Mouse (Mus musculus) neural tube, embryonic 13.5 days (tissue): ENCODE data around the gene Nkain1. TPM values are rescaled to one million over a fixed set of nuclear protein-coding genes. Genes with fewer than 3 reads are reported as not detected.

Experiments
- ATAC-seq: fragments of 200-750 bp; cut with Nextera tagmentation; 2 replicates; pipeline ENCODE4 v1.8.0; 2017; ENCODE audit warnings: low read depth, mild to moderate bottlenecking, moderate TSS enrichment, moderate library complexity
- H3K27ac ChIP-seq: fragments of 300-500 bp; sonication (generic); replicated peaks from 2 replicates; pipeline ENCODE4 v1.5.1; 2015; ENCODE audit warnings: moderate library complexity, mild to moderate bottlenecking, inconsistent platforms
- H3K27me3 ChIP-seq: fragments of 300-500 bp; sonication (generic); 2 replicates; pipeline ENCODE4 v1.6.1; 2015; ENCODE audit warnings: mild to moderate bottlenecking, inconsistent platforms
- H3K36me3 ChIP-seq: fragments of 300-500 bp; sonication (generic); 2 replicates; pipeline ENCODE4 v1.6.1; 2015; ENCODE audit warnings: mild to moderate bottlenecking, inconsistent platforms
- H3K4me1 ChIP-seq: fragments of 300-500 bp; sonication (generic); replicated peaks from 2 replicates; pipeline ENCODE4 v1.6.1; 2015; ENCODE audit warnings: inconsistent platforms
- H3K4me2 ChIP-seq: fragments of 300-500 bp; sonication (generic); 2 replicates; pipeline ENCODE4 v1.6.1; 2015; ENCODE audit warnings: inconsistent platforms, mild to moderate bottlenecking, moderate library complexity
- H3K4me3 ChIP-seq: fragments of 300-500 bp; sonication (generic); 2 replicates; pipeline ENCODE4 v1.5.1; 2015; ENCODE audit warnings: mild to moderate bottlenecking, inconsistent platforms
- H3K9ac ChIP-seq: fragments of 300-500 bp; sonication (generic); 2 replicates; pipeline ENCODE4 v1.6.1; 2015; ENCODE audit warnings: moderate library complexity, mild to moderate bottlenecking, inconsistent platforms
- H3K9me3 ChIP-seq: fragments of 300-500 bp; sonication (generic); 2 replicates; pipeline ENCODE4 v1.6.1; 2016; ENCODE audit warnings: inconsistent platforms
- WGBS: fragments of 180-500 bp; shearing (Covaris S2); methylation state at CpG from one replicate; pipeline ENCODE4 v1.1.7; 2015; 5-methylcytosine and 5-hydroxymethylcytosine counted together
- polyA plus RNA-seq: library from polyadenylated mRNA; unstranded; fragments of >200 nt; fragmentation: Nextera tagmentation; extraction: Ambion mirVana; gene quantifications from 2 replicates; pipeline ENCODE4 v1.2.1, GENCODE M21; 2015

Gene Nkain1
- polyA plus RNA-seq, 1 experiment from 2014 or later = 10.6 TPM

DNA sequence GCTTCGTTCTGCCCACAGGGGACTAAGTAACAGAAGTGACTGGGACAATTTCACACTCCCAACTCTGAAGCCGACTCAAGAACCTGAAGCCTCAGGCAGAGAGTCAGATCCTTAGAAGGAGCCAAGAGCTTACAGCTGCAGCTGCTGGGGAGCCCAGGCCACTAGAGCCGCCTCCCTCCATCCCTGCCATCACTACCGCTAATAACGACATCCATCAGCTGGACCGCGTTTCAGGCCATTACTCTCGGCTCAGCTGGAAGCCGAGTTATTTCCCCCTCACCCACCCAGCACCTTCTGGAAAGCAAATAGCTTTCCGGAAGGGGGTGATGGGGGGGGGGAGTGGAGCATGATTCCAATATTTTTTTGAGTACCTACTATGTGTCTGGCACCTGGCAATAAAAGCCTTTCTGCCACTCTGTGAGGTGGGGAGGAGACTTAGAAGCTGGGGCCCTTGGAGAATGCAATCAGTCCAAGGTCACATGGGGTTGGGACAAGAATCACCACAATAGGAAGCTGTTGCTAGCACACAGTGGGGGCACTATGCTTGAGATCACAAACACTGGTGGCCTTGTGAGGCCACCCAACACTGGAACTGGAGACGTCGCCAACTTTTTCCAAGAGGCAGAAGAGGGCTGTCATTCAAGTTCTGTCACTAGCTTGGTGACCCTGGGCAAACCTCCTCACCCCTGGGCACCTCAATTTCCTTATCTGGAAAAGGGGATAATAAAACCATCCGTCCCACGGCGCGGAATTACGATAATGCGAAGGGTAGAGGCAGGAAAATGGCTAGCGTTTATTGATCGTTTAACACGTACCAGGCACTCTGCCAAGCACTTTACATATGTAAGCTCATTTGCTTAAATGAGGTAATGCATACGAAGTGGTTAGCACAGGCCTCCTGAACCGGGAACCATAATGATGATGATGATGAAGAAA, 5.7 kb downstream of the Nkain1 start:
- Histone ChIP-seq H3K27ac (peak overlapping the region; percentile 85), H3K9me3 (no peaks in the 10 kb centered on the region), H3K9ac (no peak overlapping the region), H3K36me3 (no peaks in the 10 kb centered on the region), H3K4me3 (no peak overlapping the region), H3K4me1 (peaks cover 90% of the 10 kb centered on the region), H3K27me3 (peaks cover 11% of the 10 kb centered on the region), H3K4me2 (peak overlapping the region; percentile 37)
- 23% methylated on average over 23 of the region's 23 CpGs for WGBS
- ATAC-seq = peak; percentile 38; the same call in 1 of the 2 replicates

DNA sequence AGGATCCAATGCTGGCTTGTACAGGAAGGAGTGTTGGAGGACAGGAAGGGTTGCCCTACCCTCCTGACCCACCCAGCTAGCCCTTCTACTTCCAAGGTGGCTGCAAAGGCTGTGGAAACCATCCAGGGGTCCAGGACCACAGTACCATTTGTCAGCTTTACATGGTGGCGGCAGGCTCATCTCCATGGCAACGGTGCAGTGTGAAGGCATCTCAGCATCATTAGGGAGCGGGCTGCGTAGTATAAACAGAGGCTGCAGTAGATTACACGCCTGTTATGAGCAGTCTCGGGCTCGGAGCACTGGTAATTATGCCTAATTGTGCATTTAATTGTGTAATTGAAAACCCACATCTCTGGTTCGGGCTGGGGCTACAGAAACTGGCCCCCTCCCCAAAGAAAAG, 10.2 kb downstream of the Nkain1 start:
- Histone ChIP-seq H3K27me3 (peaks cover 22% of the 10 kb centered on the region), H3K36me3 (peaks cover 8% of the 10 kb centered on the region; the same call in 1 of the 2 replicates), H3K4me3 (no peak overlapping the region), H3K4me2 (peak overlapping the region; percentile 38), H3K9me3 (no peaks in the 10 kb centered on the region), H3K9ac (no peak overlapping the region), H3K27ac (peak overlapping the region; percentile 78), H3K4me1 (peaks cover 92% of the 10 kb centered on the region)
- ATAC-seq = peak; percentile 75
- WGBS = 7% methylated on average over 8 of the region's 8 CpGs

DNA sequence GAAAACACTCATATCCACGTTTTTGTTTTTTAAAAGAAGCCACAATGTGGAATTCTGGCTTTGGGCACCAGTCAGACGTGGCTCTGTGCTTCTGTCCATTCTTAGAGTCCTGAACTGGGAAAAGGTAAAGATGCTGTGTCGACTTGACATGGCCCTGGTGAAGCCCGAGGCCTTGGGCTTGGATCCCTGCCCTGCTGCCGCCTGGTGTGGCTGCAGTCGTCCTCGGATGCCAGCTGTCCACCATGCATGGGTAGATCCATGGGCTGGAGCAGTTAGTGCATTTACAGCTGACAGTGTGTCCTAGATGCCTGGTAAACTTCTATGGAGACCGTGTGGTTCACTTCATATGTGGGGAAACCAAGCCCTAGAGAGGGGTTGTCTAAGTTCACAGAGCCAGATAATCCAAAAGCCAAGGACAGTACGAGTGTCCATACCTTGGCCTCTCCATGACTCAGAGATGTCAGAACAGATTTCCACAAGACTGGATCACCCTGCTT, 10.7 kb downstream of the Nkain1 start:
- H3K4me1 ChIP-seq = peaks cover 88% of the 10 kb centered on the region
- no peak for ATAC-seq
- no peaks in the 10 kb centered on the region for H3K9me3 ChIP-seq
- no peak overlapping the region for H3K9ac ChIP-seq
- H3K36me3 ChIP-seq = peaks cover 8% of the 10 kb centered on the region; the same call in 1 of the 2 replicates
- peak overlapping the region; percentile 38 for H3K4me2 ChIP-seq
- peaks cover 22% of the 10 kb centered on the region for H3K27me3 ChIP-seq
- WGBS = 75% methylated on average over 9 of the region's 9 CpGs
- peak overlapping the region; percentile 78 for H3K27ac ChIP-seq
- no peak overlapping the region for H3K4me3 ChIP-seq

DNA sequence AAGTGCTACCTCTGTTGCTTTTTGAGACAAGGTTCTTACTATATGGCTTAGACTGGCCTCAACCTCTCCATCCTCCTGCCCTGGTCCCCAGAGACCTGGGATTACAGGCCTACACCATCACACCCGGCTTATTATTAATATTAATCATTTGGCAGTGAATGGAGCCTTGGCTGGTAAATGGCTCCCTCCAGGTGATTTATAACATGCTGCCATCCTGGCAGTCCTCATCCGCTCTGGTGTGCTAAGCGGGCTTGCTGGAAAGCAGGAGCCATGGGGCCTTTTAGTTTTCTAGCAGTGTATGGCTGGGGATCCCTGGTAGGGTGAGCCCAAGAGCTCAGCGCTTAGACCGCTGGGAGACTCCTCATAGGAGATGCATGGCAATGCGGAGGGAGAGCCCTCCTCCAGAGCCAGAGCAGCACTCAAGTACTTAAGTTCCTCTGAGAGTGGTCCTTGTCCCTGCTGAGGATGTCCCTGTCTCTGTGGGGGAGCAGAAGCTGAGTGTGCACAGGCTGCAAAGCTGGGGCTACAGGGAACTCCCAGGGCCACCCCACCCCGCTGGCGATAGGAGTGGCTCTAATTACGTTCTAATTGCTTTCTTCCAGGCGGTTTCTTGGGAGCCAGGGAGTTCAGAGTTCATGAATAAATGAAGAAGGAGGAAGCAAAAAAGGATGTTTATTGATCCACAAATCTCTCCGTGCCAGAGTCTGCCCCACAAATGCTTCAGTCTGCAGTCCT, 13.2 kb downstream of the Nkain1 start:
- Histone ChIP-seq H3K9me3 (no peaks in the 10 kb centered on the region), H3K27ac (peak overlapping the region; percentile 86), H3K9ac (0 out of 2 replicates have a peak overlapping the region, but pooled peaks have one; percentile 26), H3K4me1 (peaks cover 96% of the 10 kb centered on the region), H3K36me3 (peaks cover 8% of the 10 kb centered on the region; the same call in 1 of the 2 replicates), H3K4me3 (no peak overlapping the region), H3K27me3 (peaks cover 16% of the 10 kb centered on the region), H3K4me2 (peak overlapping the region; percentile 20; the same call in 1 of the 2 replicates)
- peak; percentile 45 for ATAC-seq
- 29% methylated on average over 11 of the region's 11 CpGs for WGBS

DNA sequence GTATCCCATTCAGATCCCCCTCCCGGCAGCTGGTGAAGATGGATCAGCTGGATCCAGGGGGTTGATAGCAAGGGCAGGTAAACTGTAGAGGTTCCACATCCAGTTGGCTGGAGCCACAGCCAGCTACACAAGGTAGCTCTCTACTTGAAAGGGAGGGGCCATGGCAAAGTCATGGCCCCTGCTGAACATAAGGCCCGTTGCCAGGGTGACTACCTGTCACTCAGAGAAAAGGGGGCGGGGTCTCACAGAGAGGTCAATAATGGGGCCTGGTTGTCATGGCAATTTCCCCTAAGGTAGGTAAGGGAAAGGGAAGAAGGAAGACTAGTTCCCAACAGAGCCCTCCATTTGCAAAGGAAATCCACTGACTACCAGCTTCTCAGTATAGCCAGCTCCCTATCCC, 14.8 kb downstream of the Nkain1 start:
- Histone ChIP-seq H3K4me3 (no peak overlapping the region), H3K4me1 (peaks cover 90% of the 10 kb centered on the region), H3K9me3 (no peaks in the 10 kb centered on the region), H3K36me3 (peaks cover 8% of the 10 kb centered on the region; the same call in 1 of the 2 replicates), H3K4me2 (no peak overlapping the region), H3K27me3 (peaks cover 11% of the 10 kb centered on the region; the same call in 1 of the 2 replicates), H3K9ac (no peak overlapping the region), H3K27ac (peak overlapping the region; percentile 86)
- ATAC-seq = no peak
- WGBS = 79% methylated on average over 3 of the region's 3 CpGs

DNA sequence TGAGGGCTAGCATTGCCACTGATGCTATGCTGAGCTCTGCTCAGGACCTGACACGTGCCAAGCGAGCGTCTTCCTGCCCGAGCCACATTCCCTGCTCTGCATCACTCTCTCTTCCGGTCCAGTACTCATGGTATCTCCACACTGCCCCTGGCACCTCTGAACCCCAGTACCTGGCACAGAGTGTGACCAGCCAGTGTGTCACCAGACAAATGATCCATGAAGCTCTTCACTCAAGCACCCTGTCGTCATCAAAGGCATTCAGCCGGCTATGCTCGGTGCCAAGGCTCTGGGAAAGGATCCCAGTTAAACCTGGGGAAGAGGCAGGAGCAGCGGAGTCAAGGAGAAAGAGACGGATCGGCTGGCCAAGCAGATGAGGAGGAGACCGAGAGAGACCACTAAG, 16.1 kb downstream of the Nkain1 start:
- 82% methylated on average over 12 of the region's 12 CpGs for WGBS
- Histone ChIP-seq H3K27ac (0 out of 2 replicates have a peak overlapping the region, but pooled peaks have one; percentile 9), H3K4me1 (peaks cover 90% of the 10 kb centered on the region), H3K27me3 (peaks cover 11% of the 10 kb centered on the region; the same call in 1 of the 2 replicates), H3K4me2 (no peak overlapping the region), H3K4me3 (no peak overlapping the region), H3K9ac (no peak overlapping the region), H3K36me3 (peaks cover 8% of the 10 kb centered on the region; the same call in 1 of the 2 replicates), H3K9me3 (no peaks in the 10 kb centered on the region)
- ATAC-seq = no peak

DNA sequence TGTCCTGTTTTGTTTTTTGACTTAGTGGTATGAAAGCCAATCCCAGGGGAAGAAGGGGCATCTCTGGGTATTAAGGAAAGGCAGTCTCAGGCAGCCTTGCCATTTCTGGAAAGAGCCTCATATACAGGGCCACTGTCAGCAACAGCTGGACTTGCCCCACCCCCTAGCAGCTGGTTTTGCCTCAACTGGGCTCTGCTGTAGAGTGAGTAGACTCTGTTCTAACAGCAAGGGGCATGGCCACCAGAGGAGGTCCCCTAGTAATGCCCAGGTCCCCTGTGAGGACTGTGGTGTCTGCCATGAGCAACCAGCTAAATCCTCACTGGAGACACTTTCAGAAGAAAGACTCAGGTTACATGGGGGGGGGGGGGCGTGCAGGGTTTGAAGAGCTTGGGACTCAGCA, 17.0 kb downstream of the Nkain1 start:
- peaks cover 8% of the 10 kb centered on the region; the same call in 1 of the 2 replicates for H3K36me3 ChIP-seq
- no peak overlapping the region for H3K4me2 ChIP-seq
- ATAC-seq = no peak
- no peak overlapping the region for H3K27ac ChIP-seq
- peaks cover 4% of the 10 kb centered on the region; the same call in 1 of the 2 replicates for H3K27me3 ChIP-seq
- H3K9me3 ChIP-seq = no peaks in the 10 kb centered on the region
- 50% methylated on average over 1 of the region's 1 CpGs for WGBS
- H3K9ac ChIP-seq = no peak overlapping the region
- peaks cover 90% of the 10 kb centered on the region for H3K4me1 ChIP-seq
- H3K4me3 ChIP-seq = no peak overlapping the region

DNA sequence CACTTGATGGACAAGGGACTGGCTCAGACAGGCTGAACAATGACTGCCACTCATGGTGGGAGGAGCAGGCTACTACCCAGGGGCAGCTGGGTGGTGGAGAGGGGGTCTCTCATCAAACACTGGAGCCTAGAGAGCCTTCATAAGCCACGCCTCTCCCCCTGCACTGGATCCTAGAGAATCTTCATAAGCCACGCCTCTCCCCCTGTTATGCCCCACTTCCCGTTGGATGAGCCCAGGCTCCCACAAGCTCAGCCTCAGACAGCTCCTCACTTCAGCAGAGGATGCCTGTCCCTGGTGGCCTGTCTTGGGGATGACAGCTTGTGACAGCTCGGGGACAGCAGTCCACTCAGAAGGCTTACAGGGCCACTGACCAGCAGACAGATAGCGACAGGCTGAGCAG, 17.7 kb downstream of the Nkain1 start:
- 27% methylated on average over 5 of the region's 5 CpGs for WGBS
- peaks cover 90% of the 10 kb centered on the region for H3K4me1 ChIP-seq
- peak overlapping the region; percentile 54 for H3K27ac ChIP-seq
- H3K4me3 ChIP-seq = no peak overlapping the region
- ATAC-seq = no peak
- H3K36me3 ChIP-seq = peaks cover 8% of the 10 kb centered on the region; the same call in 1 of the 2 replicates
- no peaks in the 10 kb centered on the region for H3K9me3 ChIP-seq
- H3K9ac ChIP-seq = no peak overlapping the region
- no peaks in the 10 kb centered on the region for H3K27me3 ChIP-seq
- H3K4me2 ChIP-seq = no peak overlapping the region

DNA sequence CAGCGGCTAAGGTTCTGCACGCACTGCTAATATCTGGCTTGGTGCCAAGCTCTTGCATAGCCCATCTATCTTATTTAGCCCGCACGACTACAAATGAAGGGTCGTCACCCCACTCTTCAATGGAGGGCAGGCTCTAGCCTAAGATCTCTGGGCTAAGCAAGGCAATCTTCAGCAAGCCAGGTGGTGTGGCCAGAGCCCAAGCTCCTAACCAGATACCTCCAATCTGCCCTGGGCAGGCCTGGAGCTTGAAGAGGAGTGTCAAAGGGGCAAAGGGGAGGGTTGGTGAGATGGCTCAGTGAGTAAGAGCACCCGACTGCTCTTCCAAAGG, 20.9 kb downstream of the Nkain1 start:
- no peak overlapping the region for H3K9ac ChIP-seq
- peak overlapping the region; percentile 74 for H3K27ac ChIP-seq
- ATAC-seq = peak; percentile 26; the same call in 1 of the 2 replicates
- 11% methylated on average over 6 of the region's 6 CpGs for WGBS
- peaks cover 90% of the 10 kb centered on the region for H3K4me1 ChIP-seq
- H3K9me3 ChIP-seq = no peaks in the 10 kb centered on the region
- H3K27me3 ChIP-seq = no peaks in the 10 kb centered on the region
- no peaks in the 10 kb centered on the region for H3K36me3 ChIP-seq
- H3K4me2 ChIP-seq = peak overlapping the region; percentile 22; the same call in 1 of the 2 replicates
- H3K4me3 ChIP-seq = no peak overlapping the region

DNA sequence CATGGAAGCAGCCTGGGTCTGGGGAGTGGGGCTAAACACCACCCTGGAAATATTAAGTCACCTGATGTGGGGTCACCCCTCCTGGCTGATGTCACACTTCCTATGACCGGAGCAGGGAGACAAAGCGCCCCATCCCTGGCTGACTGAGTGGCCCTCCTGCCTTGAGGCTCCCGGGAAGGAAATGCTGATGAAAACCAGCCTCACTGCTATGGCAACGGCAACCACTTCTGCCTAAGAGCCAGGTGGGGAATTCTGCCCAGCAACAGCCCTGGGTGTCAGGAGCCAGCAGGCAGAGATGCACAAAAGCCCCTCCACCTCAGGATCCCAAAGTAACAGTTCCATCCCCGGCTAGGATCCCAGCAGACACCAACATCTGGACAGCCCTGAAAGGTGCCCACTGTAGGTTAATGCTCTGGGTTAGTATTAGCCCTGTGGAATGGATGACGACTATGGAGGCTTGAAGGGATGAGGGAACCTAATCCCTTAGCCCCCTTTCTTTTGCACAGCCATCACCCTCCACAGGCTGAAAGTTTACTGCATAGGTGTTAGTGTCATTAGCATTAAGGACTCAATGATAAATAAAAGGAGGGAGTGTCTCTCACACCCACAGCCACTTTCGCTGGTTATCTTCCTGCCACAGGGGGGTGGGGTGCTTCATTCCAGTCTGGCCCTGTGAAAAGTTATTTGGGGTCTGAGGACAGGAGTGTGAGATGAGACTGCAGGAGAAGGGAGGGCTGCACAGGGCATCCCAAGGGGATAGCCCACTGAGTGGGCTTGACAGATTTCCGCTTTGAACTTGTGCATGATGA, 21.5 kb downstream of the Nkain1 start:
- no peaks in the 10 kb centered on the region for H3K36me3 ChIP-seq
- no peaks in the 10 kb centered on the region for H3K27me3 ChIP-seq
- ATAC-seq = peak; percentile 40; the same call in 1 of the 2 replicates
- peaks cover 90% of the 10 kb centered on the region for H3K4me1 ChIP-seq
- WGBS = 14% methylated on average over 8 of the region's 8 CpGs
- H3K9ac ChIP-seq = peak overlapping the region; percentile 23; the same call in 1 of the 2 replicates
- no peak overlapping the region for H3K4me3 ChIP-seq
- H3K27ac ChIP-seq = peak overlapping the region; percentile 74
- no peaks in the 10 kb centered on the region for H3K9me3 ChIP-seq
- peak overlapping the region; percentile 22 for H3K4me2 ChIP-seq

DNA sequence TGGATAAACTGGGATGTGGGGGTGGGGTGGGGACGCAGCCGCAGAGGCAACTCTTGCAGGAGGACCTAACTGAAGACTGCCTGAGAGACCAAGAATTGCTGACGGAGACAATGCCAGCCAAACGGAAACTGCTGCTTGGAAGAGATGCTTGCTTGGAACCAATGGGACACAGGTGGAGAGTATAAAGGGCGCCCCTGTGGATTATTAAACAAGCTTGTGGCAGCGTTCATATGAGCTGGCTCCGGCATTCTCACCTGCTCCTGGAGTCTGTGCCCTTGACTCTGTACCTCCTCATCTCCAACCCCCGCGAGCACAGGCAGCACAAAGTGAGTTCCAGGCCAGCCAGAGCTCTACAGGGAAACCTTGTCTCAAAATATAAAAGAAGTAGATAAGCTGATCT, 23.5 kb downstream of the Nkain1 start:
- Histone ChIP-seq H3K36me3 (no peaks in the 10 kb centered on the region), H3K4me3 (no peak overlapping the region), H3K9ac (no peak overlapping the region), H3K27ac (peak overlapping the region; percentile 65), H3K4me2 (no peak overlapping the region), H3K27me3 (no peaks in the 10 kb centered on the region), H3K4me1 (peaks cover 93% of the 10 kb centered on the region), H3K9me3 (no peaks in the 10 kb centered on the region)
- no peak for ATAC-seq
- 69% methylated on average over 9 of the region's 9 CpGs for WGBS
